Mouse (Mus musculus) frontal cortex, adult 2 months (tissue): ENCODE results near the gene Lcmt2. TPM values are rescaled to one million over a fixed set of nuclear protein-coding genes. Genes with fewer than 3 reads are reported as not detected.
"Not testable (repeated sequence)": the region's sequence is repeated elsewhere in the genome, so short reads cannot be mapped to it uniquely, and the experiment has no call there.

Experiments used
- DNase-seq, 2 experiments: peaks; one replicate each; pipeline ENCODE4 v3.0.0; 2022; ENCODE audit warnings: low spot score in 1 of 2; ENCODE audit errors: extremely low spot score in 1 of 2
- polyA plus RNA-seq: library from polyadenylated mRNA; depleted of rRNA; stranded (reverse); fragments of >200 nt; gene quantifications from 2 replicates; pipeline ENCODE4 v1.2.3, GENCODE M21; 2012; rRNA removed

Gene Lcmt2
- polyA plus RNA-seq, 1 experiment, result 6.1 TPM

DNA sequence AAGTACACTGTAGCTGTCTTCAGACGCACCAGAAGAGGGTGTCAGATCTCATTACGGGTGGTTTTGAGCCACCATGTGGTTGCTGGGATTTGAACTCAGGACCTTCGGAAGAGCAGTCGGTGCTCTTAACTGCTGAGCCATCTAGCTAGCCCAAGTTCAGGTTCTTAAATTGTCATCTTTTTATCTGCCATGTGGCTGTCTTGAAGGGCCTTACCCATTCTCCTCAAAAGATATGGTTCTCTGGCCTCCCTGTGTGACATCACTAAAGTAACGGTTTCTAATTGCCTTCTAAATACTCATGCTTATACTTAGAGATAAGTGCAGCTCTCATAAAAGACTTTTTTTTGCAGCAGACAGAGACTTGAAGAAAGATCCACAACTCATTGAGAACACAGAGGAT lies 14.2 kb downstream of the Lcmt2 start:
- not testable (repeated sequence) for DNase-seq

DNA sequence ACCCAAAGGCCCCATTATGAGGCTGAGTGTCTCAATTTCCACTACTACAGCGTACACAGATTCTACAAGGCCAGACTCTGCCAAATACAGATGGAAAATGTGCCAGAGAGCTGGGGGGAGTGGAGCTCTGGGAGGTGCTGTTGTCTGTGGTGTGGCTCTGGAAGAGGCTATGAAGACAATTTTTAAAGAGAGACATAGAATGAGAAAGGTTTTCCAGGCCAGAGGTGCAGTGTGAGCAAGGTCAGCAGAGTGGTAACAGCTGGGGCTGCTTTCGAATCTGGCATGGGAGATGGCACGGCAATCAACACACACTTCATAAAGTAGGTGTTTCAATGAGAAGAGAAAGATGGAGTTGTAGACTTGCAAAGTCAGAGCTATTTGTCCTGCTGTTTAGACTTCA lies 21.2 kb downstream of the Lcmt2 start:
- DNase-seq, result no peak

DNA sequence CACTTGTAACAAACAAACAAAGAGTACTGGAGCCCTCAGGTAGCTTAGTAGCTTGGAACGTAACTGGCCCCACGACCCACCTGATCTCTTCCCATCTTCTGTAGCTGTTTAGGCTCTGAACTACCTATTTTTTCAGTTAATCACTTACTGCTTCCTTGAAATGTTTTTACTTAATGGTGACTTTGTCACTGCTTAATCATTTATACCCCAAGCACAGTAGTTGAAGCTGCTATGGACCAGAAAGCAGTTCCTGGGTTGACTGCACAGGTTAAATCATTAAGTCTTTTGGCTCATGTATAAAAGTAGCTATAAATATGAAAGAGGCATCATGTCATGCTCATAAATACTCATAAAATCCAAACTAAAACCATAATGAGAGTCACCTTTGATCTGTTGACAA lies 25.0 kb downstream of the Lcmt2 start:
- no peak for DNase-seq

- DNase-seq, result no peak
Observed at GRCm38 (mm10) chr2:121109695-121110094, 30.8 kb downstream of the Lcmt2 start, which contains the start of gene Tgm7. Gene Tgm7, minus strand, starts transcription at chr2:121109795.

- no peak for DNase-seq
Observed at GRCm38 (mm10) chr2:121105940-121106339, 34.5 kb downstream of the Lcmt2 start.

- DNase-seq, result peak; percentile 56 to 88
Observed at GRCm38 (mm10) chr2:121102051-121102450, 38.4 kb downstream of the Lcmt2 start.

- DNase-seq, result no peak
Observed at GRCm38 (mm10) chr2:121089751-121090150, 50.7 kb downstream of the Lcmt2 start.

DNA sequence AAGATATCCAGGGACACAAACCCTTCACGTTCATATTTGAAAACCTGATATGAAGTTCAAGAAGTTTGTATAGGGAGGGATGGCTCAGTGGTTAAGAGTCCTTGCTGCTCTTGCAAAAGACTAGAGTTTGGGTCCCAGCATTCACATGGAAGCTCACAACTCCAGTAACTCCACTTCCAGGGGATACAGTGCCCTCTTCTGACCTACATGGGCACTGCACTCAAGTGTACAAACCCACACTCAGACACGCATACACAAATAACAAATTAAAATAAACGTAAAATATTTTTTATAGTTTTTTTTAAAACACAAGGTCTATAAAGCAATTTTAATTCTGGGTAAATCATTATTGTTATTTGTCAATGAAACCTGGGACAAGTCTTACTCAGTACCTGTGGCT lies 51.9 kb downstream of the Lcmt2 start:
- DNase-seq, result no peak

- DNase-seq, result no peak
Observed at GRCm38 (mm10) chr2:121085480-121086185, 54.8 kb downstream of the Lcmt2 start, which contains the start of gene Tgm5. Gene Tgm5, minus strand, starts transcription at chr2:121085841.

DNA sequence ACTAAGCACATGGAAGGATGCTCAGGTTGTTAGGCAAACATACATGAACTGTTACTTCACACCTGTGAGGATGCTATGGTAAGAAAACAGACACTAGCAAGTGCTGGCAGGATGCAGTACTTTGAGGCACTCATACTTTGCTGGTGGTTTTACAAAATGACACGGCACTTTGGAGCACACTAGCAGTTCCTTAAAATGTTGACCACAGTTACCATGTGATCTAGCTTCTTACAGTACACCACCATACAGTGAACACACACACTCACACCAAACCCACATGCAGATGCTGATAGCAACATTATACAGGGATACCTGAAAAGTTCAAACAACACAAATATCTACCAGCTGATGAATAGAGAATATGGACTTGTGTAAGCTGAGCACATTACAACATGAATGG lies 57.8 kb downstream of the Lcmt2 start:
- DNase-seq, result no peak

Other genes with a start within 250 kb of the Lcmt2 start
- gene Ubr1, start 169.9 kb downstream of the Lcmt2 start, polyA plus RNA-seq, result 18.2 and 21.0 TPM in 2 replicates
- 28.1 and 29.7 TPM in 2 replicates for gene Tmem62, start 163.6 kb downstream of the Lcmt2 start, polyA plus RNA-seq
- 74.6 and 83.2 TPM in 2 replicates for gene Ccndbp1, start 132.2 kb downstream of the Lcmt2 start, polyA plus RNA-seq
- gene Epb42, start 103.6 kb downstream of the Lcmt2 start, polyA plus RNA-seq, result not detected in 2 replicates
- gene Tgm5, start 54.8 kb downstream of the Lcmt2 start, polyA plus RNA-seq, result 0.04 TPM in 2 replicates
- 0.69 and 0.78 TPM in 2 replicates for gene Tgm7, start 30.9 kb downstream of the Lcmt2 start, polyA plus RNA-seq
- 21.2 and 22.5 TPM in 2 replicates for gene Adal, start 225 bp downstream of the Lcmt2 start, polyA plus RNA-seq
- 32.1 and 34.7 TPM in 2 replicates for gene Tubgcp4, start 30.0 kb upstream of the Lcmt2 start, polyA plus RNA-seq
- gene Zscan29, start 30.5 kb upstream of the Lcmt2 start, polyA plus RNA-seq, result 3.8 and 4.0 TPM in 2 replicates
- gene Trp53bp1, start 130.8 kb upstream of the Lcmt2 start, polyA plus RNA-seq, result 77.5 and 90.7 TPM in 2 replicates
- 212 and 218 TPM in 2 replicates for gene Map1a, start 148.9 kb upstream of the Lcmt2 start, polyA plus RNA-seq
- gene Ppip5k1, start 214.7 kb upstream of the Lcmt2 start, polyA plus RNA-seq, result 96.5 and 104 TPM in 2 replicates
- 224 and 248 TPM in 2 replicates for gene Ckmt1, start 217.1 kb upstream of the Lcmt2 start, polyA plus RNA-seq
- gene Strc, start 246.5 kb upstream of the Lcmt2 start, polyA plus RNA-seq, result 0.78 and 0.88 TPM in 2 replicates